Mouse (Mus musculus) forebrain, embryonic 10.5 days (tissue): ENCODE results near the gene Tctex1d2. TPM values are rescaled to one million over a fixed set of nuclear protein-coding genes. Genes with fewer than 3 reads are reported as not detected.

Experiments used
- DNase-seq: peaks from one replicate; pipeline ENCODE4 v3.0.0-alpha.2; 2017; ENCODE audit warnings: low spot score; ENCODE audit errors: extremely low spot score
- H3K27ac ChIP-seq: fragments of 300-500 bp; sonication (generic); 2 replicates; pipeline ENCODE4 v1.5.1; 2016; ENCODE audit warnings: mild to moderate bottlenecking
- H3K27me3 ChIP-seq: fragments of 300-500 bp; sonication (generic); 2 replicates; pipeline ENCODE4 v1.6.1; 2016; ENCODE audit warnings: mild to moderate bottlenecking; ENCODE audit not compliant: poor library complexity, severe bottlenecking
- H3K36me3 ChIP-seq: fragments of 300-500 bp; sonication (generic); replicated peaks from 2 replicates; pipeline ENCODE4 v1.6.1; 2016; ENCODE audit warnings: mild to moderate bottlenecking, moderate library complexity
- H3K4me1 ChIP-seq: fragments of 300-500 bp; sonication (generic); 2 replicates; pipeline ENCODE4 v1.6.1; 2016
- H3K4me3 ChIP-seq: fragments of 300-500 bp; sonication (generic); 2 replicates; pipeline ENCODE4 v1.5.1; 2016; ENCODE audit warnings: mild to moderate bottlenecking, moderate library complexity
- H3K9me3 ChIP-seq: fragments of 300-500 bp; sonication (generic); 2 replicates; pipeline ENCODE4 v1.6.1; 2016; ENCODE audit warnings: mild to moderate bottlenecking, moderate library complexity
- WGBS: fragments of 180-500 bp; shearing (Covaris S2); methylation state at CpG from one replicate; pipeline ENCODE4 v1.1.7; 2016; 5-methylcytosine and 5-hydroxymethylcytosine counted together
- polyA plus RNA-seq: library from polyadenylated mRNA; unstranded; fragments of >200 nt; fragmentation: Nextera tagmentation; extraction: Ambion mirVana; gene quantifications from 2 replicates; pipeline ENCODE4 v1.2.1, GENCODE M21; 2016

Gene Tctex1d2
- polyA plus RNA-seq, 1 experiment from 2014 or later: 39.2 TPM

- Histone ChIP-seq H3K27me3 (no peaks in the 10 kb centered on the region), H3K4me3 (no peak within 1 kb of the TSS), H3K9me3 (no peaks in the 10 kb centered on the region), H3K4me1 (peaks cover 14% of the 10 kb centered on the region; the same call in 1 of the 2 replicates), H3K27ac (no peak within 1 kb of the TSS), H3K36me3 (no peaks in the 10 kb centered on the region)
- DNase-seq: no peak
- WGBS: 89% methylated on average over 7 of the region's 7 CpGs
Observed at GRCm38 (mm10) chr16:32400267-32400666, 19.2 kb upstream of the Tctex1d2 start, which contains the start of gene Tm4sf19. Tm4sf19 (plus strand) TSS chr16:32400506.

GRCm38 (mm10) chr16:32401335-32401965 lies 18.1 kb upstream of the Tctex1d2 start:
- 77% methylated on average over 9 of the region's 9 CpGs for WGBS
- no peaks in the 10 kb centered on the region for H3K27me3 ChIP-seq

GRCm38 (mm10) chr16:32402818-32403217 lies 16.7 kb upstream of the Tctex1d2 start:
- Histone ChIP-seq H3K9me3 (no peaks in the 10 kb centered on the region), H3K27me3 (no peaks in the 10 kb centered on the region), H3K36me3 (no peaks in the 10 kb centered on the region), H3K27ac (no peak overlapping the region), H3K4me3 (no peak overlapping the region), H3K4me1 (no peaks in the 10 kb centered on the region)
- DNase-seq: no peak
- WGBS: 91% methylated on average over 3 of the region's 3 CpGs

More at GRCm38 (mm10) chr16:32401335-32401965, 18.1 kb upstream of the Tctex1d2 start:
- DNase-seq: no peak
- no peak overlapping the region for H3K27ac ChIP-seq
- H3K4me3 ChIP-seq: no peak overlapping the region
- no peaks in the 10 kb centered on the region for H3K36me3 ChIP-seq
- H3K9me3 ChIP-seq: no peaks in the 10 kb centered on the region
- H3K4me1 ChIP-seq: 0 out of 2 replicates have a peak, but pooled peaks cover 2% of the 10 kb centered on the region

GRCm38 (mm10) chr16:32405716-32406115 lies 13.8 kb upstream of the Tctex1d2 start:
- H3K27me3 ChIP-seq: no peaks in the 10 kb centered on the region
- H3K36me3 ChIP-seq: no peaks in the 10 kb centered on the region
- no peak overlapping the region for H3K4me3 ChIP-seq
- WGBS: 91% methylated on average over 9 of the region's 9 CpGs
- H3K27ac ChIP-seq: no peak overlapping the region
- H3K9me3 ChIP-seq: no peaks in the 10 kb centered on the region
- no peak for DNase-seq
- H3K4me1 ChIP-seq: no peaks in the 10 kb centered on the region

- Histone ChIP-seq H3K27ac (no peak overlapping the region), H3K36me3 (no peaks in the 10 kb centered on the region), H3K4me1 (no peaks in the 10 kb centered on the region), H3K9me3 (no peaks in the 10 kb centered on the region), H3K4me3 (no peak overlapping the region), H3K27me3 (no peaks in the 10 kb centered on the region)
- no peak for DNase-seq
- 78% methylated on average over 6 of the region's 6 CpGs for WGBS
Observed at GRCm38 (mm10) chr16:32406671-32407070, 12.8 kb upstream of the Tctex1d2 start.

- Histone ChIP-seq H3K9me3 (no peaks in the 10 kb centered on the region), H3K27me3 (no peaks in the 10 kb centered on the region), H3K27ac (no peak overlapping the region), H3K36me3 (no peaks in the 10 kb centered on the region), H3K4me3 (no peak overlapping the region), H3K4me1 (no peaks in the 10 kb centered on the region)
- 85% methylated on average over 10 of the region's 10 CpGs for WGBS
- DNase-seq: no peak
Observed at GRCm38 (mm10) chr16:32407730-32408129, 11.8 kb upstream of the Tctex1d2 start.

- H3K4me3 ChIP-seq: no peak overlapping the region
- DNase-seq: no peak
- H3K9me3 ChIP-seq: no peaks in the 10 kb centered on the region
- H3K27ac ChIP-seq: no peak overlapping the region
- 55% methylated on average over 1 of the region's 1 CpGs for WGBS
- H3K4me1 ChIP-seq: peaks cover 14% of the 10 kb centered on the region
- no peaks in the 10 kb centered on the region for H3K36me3 ChIP-seq
- H3K27me3 ChIP-seq: no peaks in the 10 kb centered on the region
Observed at GRCm38 (mm10) chr16:32417457-32417856, 2.0 kb upstream of the Tctex1d2 start.

GRCm38 (mm10) chr16:32427506-32427905 lies 8.0 kb downstream of the Tctex1d2 start:
- Histone ChIP-seq H3K4me1 (peaks cover 27% of the 10 kb centered on the region), H3K27ac (no peak overlapping the region), H3K9me3 (no peaks in the 10 kb centered on the region), H3K4me3 (no peak overlapping the region), H3K27me3 (no peaks in the 10 kb centered on the region), H3K36me3 (0 out of 2 replicates have a peak, but pooled peaks cover 5% of the 10 kb centered on the region)
- DNase-seq: no peak
- WGBS: 95% methylated on average over 3 of the region's 3 CpGs

GRCm38 (mm10) chr16:32430474-32431046 lies 11.1 kb downstream of the Tctex1d2 start, which contains the start of gene Pcyt1a:
Pcyt1a (plus strand) TSS chr16:32430921.
- Histone ChIP-seq H3K4me1 (peaks cover 27% of the 10 kb centered on the region), H3K36me3 (0 out of 2 replicates have a peak, but pooled peaks cover 5% of the 10 kb centered on the region), H3K27me3 (no peaks in the 10 kb centered on the region), H3K9me3 (no peaks in the 10 kb centered on the region), H3K4me3 (peak within 1 kb of the TSS; percentile 78), H3K27ac (peak within 1 kb of the TSS; percentile 93)
- WGBS: under 1% methylated on average over 54 of the region's 54 CpGs
- peak; percentile 93 for DNase-seq

GRCm38 (mm10) chr16:32431047-32431591 lies 11.6 kb downstream of the Tctex1d2 start:
- Histone ChIP-seq H3K4me1 (peaks cover 27% of the 10 kb centered on the region), H3K27ac (peak overlapping the region; percentile 93), H3K4me3 (peak overlapping the region; percentile 78), H3K36me3 (0 out of 2 replicates have a peak, but pooled peaks cover 5% of the 10 kb centered on the region), H3K27me3 (no peaks in the 10 kb centered on the region), H3K9me3 (no peaks in the 10 kb centered on the region)
- no peak for DNase-seq
- 3% methylated on average over 28 of the region's 28 CpGs for WGBS

GRCm38 (mm10) chr16:32431926-32432325 lies 12.4 kb downstream of the Tctex1d2 start:
- H3K27ac ChIP-seq: no peak overlapping the region
- 91% methylated on average over 1 of the region's 1 CpGs for WGBS
- DNase-seq: no peak
- peaks cover 27% of the 10 kb centered on the region for H3K4me1 ChIP-seq
- no peaks in the 10 kb centered on the region for H3K9me3 ChIP-seq
- no peaks in the 10 kb centered on the region for H3K27me3 ChIP-seq
- peak overlapping the region; percentile 78 for H3K4me3 ChIP-seq
- no peaks in the 10 kb centered on the region for H3K36me3 ChIP-seq

- Histone ChIP-seq H3K27ac (no peak overlapping the region), H3K4me1 (peaks cover 27% of the 10 kb centered on the region), H3K36me3 (no peaks in the 10 kb centered on the region), H3K9me3 (no peaks in the 10 kb centered on the region), H3K4me3 (no peak overlapping the region), H3K27me3 (no peaks in the 10 kb centered on the region)
- DNase-seq: no peak
- 76% methylated on average over 2 of the region's 2 CpGs for WGBS
Observed at GRCm38 (mm10) chr16:32433138-32433537, 13.6 kb downstream of the Tctex1d2 start.

GRCm38 (mm10) chr16:32434066-32434465 lies 14.6 kb downstream of the Tctex1d2 start:
- H3K36me3 ChIP-seq: no peaks in the 10 kb centered on the region
- WGBS: 72% methylated on average over 6 of the region's 6 CpGs
- peaks cover 27% of the 10 kb centered on the region for H3K4me1 ChIP-seq
- H3K27me3 ChIP-seq: no peaks in the 10 kb centered on the region
- no peaks in the 10 kb centered on the region for H3K9me3 ChIP-seq
- DNase-seq: no peak
- no peak overlapping the region for H3K4me3 ChIP-seq
- no peak overlapping the region for H3K27ac ChIP-seq
